ENCODE assay signal across 18 mouse cellular contexts in the genomic region with DNA sequence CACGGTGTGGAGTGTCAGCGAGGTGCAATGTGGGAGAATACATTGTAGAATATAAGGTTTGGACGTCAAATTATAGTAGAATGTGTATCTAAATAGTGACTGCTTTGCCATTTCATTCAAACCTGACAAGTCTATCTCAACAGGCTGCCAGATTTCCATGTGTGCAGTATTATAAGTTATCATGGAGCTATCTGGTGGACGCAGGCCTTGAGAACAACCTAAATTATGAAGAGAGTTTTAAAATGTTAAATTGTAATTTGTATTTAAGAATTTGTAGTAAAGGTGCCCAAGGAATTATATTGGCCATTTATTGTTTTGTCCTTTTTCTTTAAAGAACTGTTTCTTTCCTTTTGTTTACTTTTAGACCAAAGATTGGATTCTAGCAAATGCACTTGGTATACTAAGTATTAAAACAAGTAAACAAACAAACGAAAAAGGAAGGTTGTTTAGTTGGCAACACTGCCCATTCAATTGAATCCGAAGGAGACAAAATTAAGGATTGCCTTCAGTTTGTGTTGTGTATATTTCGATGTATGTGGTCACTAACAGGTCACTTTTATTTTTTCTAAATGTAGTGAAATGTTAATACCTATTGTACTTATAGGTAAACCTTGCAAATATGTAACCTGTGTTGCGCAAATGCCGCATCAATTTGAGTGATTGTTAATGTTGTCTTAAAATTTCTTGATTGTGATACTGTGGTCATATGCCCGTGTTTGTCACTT. TPM values are rescaled to one million over a fixed set of nuclear protein-coding genes. Genes with fewer than 3 reads are reported as not detected.
DNase-seq lines count a peak whose midpoint lies in the region; ATAC-seq and TF ChIP-seq lines count a peak whose summit lies in the region.
"Had no signal": no experiment of that assay in that cellular context is flagged by ENCODE, and none has a peak within 500 bp of the region (broad histone marks: within the 10 kb centered on the region; RNA-seq: fewer than 3 reads in every experiment).

No protein-coding gene starts in this region.

- H3K9ac ChIP-seq in forebrain, embryonic 12.5 days = peak overlapping the region; percentile 100
- H3K9ac ChIP-seq in midbrain, embryonic 14.5 days (replicated peaks; ENCODE audit: low read length) = no peak overlapping the region
- H3K9ac ChIP-seq: kidney, embryonic 15.5 days; lung, embryonic 15.5 days had no signal

- peaks cover 33% of the 10 kb centered on the region; the same call in 1 of the 2 replicates for H3K27me3 ChIP-seq in forebrain, embryonic 12.5 days
- peaks cover 72% of the 10 kb centered on the region for H3K27me3 ChIP-seq in midbrain, embryonic 14.5 days (ENCODE audit: control insufficient read depth, insufficient read depth, low read length)

- H3K9me3 ChIP-seq in forebrain, embryonic 12.5 days = no peaks in the 10 kb centered on the region
- H3K9me3 ChIP-seq in midbrain, embryonic 14.5 days (ENCODE audit: control insufficient read depth, low read length) = no peaks in the 10 kb centered on the region
- H3K9me3 ChIP-seq: embryonic facial prominence, embryonic 13.5 days; kidney, embryonic 15.5 days; lung, embryonic 15.5 days had no signal

- 0 out of 2 replicates have a peak overlapping the region, but pooled peaks have one; percentile 4 for H3K4me2 ChIP-seq in forebrain, embryonic 12.5 days
- no peak overlapping the region for H3K4me2 ChIP-seq in midbrain, embryonic 14.5 days (ENCODE audit: low read length)
- H3K4me2 ChIP-seq: embryonic facial prominence, embryonic 13.5 days; kidney, embryonic 15.5 days; lung, embryonic 15.5 days had no signal

- peaks cover 8% of the 10 kb centered on the region; the same call in 1 of the 2 replicates for H3K4me1 ChIP-seq in forebrain, embryonic 12.5 days
- no peaks in the 10 kb centered on the region for H3K4me1 ChIP-seq in midbrain, embryonic 14.5 days (ENCODE audit: control insufficient read depth, insufficient read depth, low read length)

- ATAC-seq in forebrain, embryonic 12.5 days (ENCODE audit: low FRiP score) = no peak
- ATAC-seq in midbrain, embryonic 14.5 days (ENCODE audit: low FRiP score, low TSS enrichment) = no peak

- H3K4me3 ChIP-seq in layer of hippocampus, adult 2 months = peak overlapping the region; percentile 89
- peak overlapping the region; percentile 92 for H3K4me3 ChIP-seq in forebrain, embryonic 12.5 days (replicated peaks)
- no peak overlapping the region for H3K4me3 ChIP-seq in midbrain, embryonic 14.5 days (replicated peaks; ENCODE audit: low read depth, low read length)
- H3K4me3 ChIP-seq: kidney, embryonic 15.5 days had no signal

- TF ChIP-seq CTCF in layer of hippocampus, adult 2 months (conservative IDR thresholded peaks at IDR 0.05) = no peak

- peak overlapping the region; percentile 100 for H3K27ac ChIP-seq in layer of hippocampus, adult 2 months
- peak overlapping the region; percentile 100 for H3K27ac ChIP-seq in forebrain, embryonic 12.5 days
- no peak overlapping the region for H3K27ac ChIP-seq in midbrain, embryonic 14.5 days (replicated peaks; ENCODE audit: low read depth, low read length)
- H3K27ac ChIP-seq: embryonic facial prominence, embryonic 13.5 days; kidney, embryonic 15.5 days; lung, embryonic 15.5 days had no signal

- WGBS in forebrain, embryonic 12.5 days = 4% methylated on average over 10 of the region's 10 CpGs
- 9% methylated on average over 10 of the region's 10 CpGs for WGBS in midbrain, embryonic 14.5 days

- DNase-seq in layer of hippocampus, adult 2 months (ENCODE audit: low spot score in 2 of 2) = no peak
- no peak for DNase-seq in layer of hippocampus, adult 18-20 months (ENCODE audit: low spot score in 2 of 2)
- DNase-seq in embryo, embryonic 10.5 days (ENCODE audit: low spot score) = peak; percentile 53
- DNase-seq in midbrain, embryonic 14.5 days = peak; percentile 63
- no peak for DNase-seq in lung, postnatal 36 days
- no peak for DNase-seq in gastrocnemius, adult 18-20 months (ENCODE audit: low spot score)
- DNase-seq: cerebellum, adult 18-20 months; heart, adult 18-20 months; right cerebral cortex, adult 18-20 months; thymus, adult 2 months had no signal

- peaks cover 9% of the 10 kb centered on the region; the same call in 1 of the 2 replicates for H3K36me3 ChIP-seq in forebrain, embryonic 12.5 days (replicated peaks)
- H3K36me3 ChIP-seq in midbrain, embryonic 14.5 days (ENCODE audit: control insufficient read depth, insufficient read depth, low read length) = no peaks in the 10 kb centered on the region
- H3K36me3 ChIP-seq: embryonic facial prominence, embryonic 13.5 days; kidney, embryonic 15.5 days; lung, embryonic 15.5 days had no signal

RNA-seq across cellular contexts. Expression of a gene that starts 1.3 kb away (rescaled TPM):
- total RNA-seq in layer of hippocampus, adult 2 months (2021) = 10 to 100 TPM; 11.7 to 12.8 TPM
- 1 to 10 TPM; 8.6 to 8.9 TPM for total RNA-seq in layer of hippocampus, adult 18-20 months (2021)
- polyA plus RNA-seq in forebrain, embryonic 12.5 days (2016; fragmentation: Nextera tagmentation; extraction: Ambion mirVana) = 1.9 and 2.2 TPM in 2 replicates
- not detected in 2 replicates for polyA plus RNA-seq in midbrain, embryonic 14.5 days (2014; fragmentation: Nextera tagmentation; extraction: Ambion mirVana)
- total RNA-seq in gastrocnemius, adult 18-20 months (2021) = not detected
- total RNA-seq: heart, adult 18-20 months; hematopoietic stem cell, adult 5-6 weeks; MEL had no signal
- polyA plus RNA-seq: embryonic facial prominence, embryonic 13.5 days; kidney, embryonic 15.5 days; limb, embryonic 11.5 days; lung, embryonic 15.5 days; neural tube, embryonic 14.5 days had no signal

RNA-seq across cellular contexts. Expression of a gene that starts 3.8 kb away (rescaled TPM):
- 100 to 1,000 TPM; 149 to 167 TPM for total RNA-seq in layer of hippocampus, adult 2 months (2021)
- 100 to 1,000 TPM; 147 to 152 TPM for total RNA-seq in layer of hippocampus, adult 18-20 months (2021)
- polyA plus RNA-seq in forebrain, embryonic 12.5 days (2016; fragmentation: Nextera tagmentation; extraction: Ambion mirVana) = 59.7 and 68.4 TPM in 2 replicates
- polyA plus RNA-seq in midbrain, embryonic 14.5 days (2014; fragmentation: Nextera tagmentation; extraction: Ambion mirVana) = 0.16 and 0.28 TPM in 2 replicates
- not detected for total RNA-seq in gastrocnemius, adult 18-20 months (2021)
- total RNA-seq: heart, adult 18-20 months; hematopoietic stem cell, adult 5-6 weeks; MEL had no signal
- polyA plus RNA-seq: kidney, embryonic 15.5 days; limb, embryonic 11.5 days; neural tube, embryonic 14.5 days had no signal

Comparison
In these comparisons a context has a peak if more than half of its experiments do, and no peak if none do; other contexts are left out.
1. DNase-seq: peak in embryo, embryonic 10.5 days (single experiment) and midbrain, embryonic 14.5 days (single experiment); none in layer of hippocampus, adult 2 months (0 of 2), layer of hippocampus, adult 18-20 months (0 of 2), lung, postnatal 36 days (single experiment) and gastrocnemius, adult 18-20 months (single experiment).
2. RNA of a gene that starts 1.3 kb away (total RNA-seq): 11.7 to 12.8 TPM in layer of hippocampus, adult 2 months and 8.6 to 8.9 TPM in layer of hippocampus, adult 18-20 months; not detected in gastrocnemius, adult 18-20 months; every median in the first group is over 4 times any median in the second.
3. RNA of a gene that starts 3.8 kb away (total RNA-seq): 149 to 167 TPM in layer of hippocampus, adult 2 months and 147 to 152 TPM in layer of hippocampus, adult 18-20 months; not detected in gastrocnemius, adult 18-20 months; every median in the first group is over 100 times any median in the second.